Mouse (Mus musculus): ENCODE results near the gene Uvrag. TPM values are rescaled to one million over a fixed set of nuclear protein-coding genes. Genes with fewer than 3 reads are reported as not detected.
"Not testable (repeated sequence)": the region's sequence is repeated elsewhere in the genome, so short reads cannot be mapped to it uniquely, and the experiment has no call there.

Uvrag gene
- total RNA-seq, 2 experiments from 2014 or later: 28.2 to 28.3 TPM

- intact Hi-C loops (cut with DNase I): loop anchor here (2.0 kb wide), 1 partner anchor 235 kb away; no protein-coding TSS in a partner anchor
- DNase-seq: peak; percentile 43 to 57
Observed at GRCm38 (mm10) chr7:99073734-99074372, 67.1 kb downstream of the Uvrag start.

- intact Hi-C loops (cut with DNase I): no loop called here
- DNase-seq: peak; percentile 24 to 33
Observed at GRCm38 (mm10) chr7:99067710-99068109, 73.2 kb downstream of the Uvrag start.

- no peak for DNase-seq
- intact Hi-C loops (cut with DNase I): no loop called here
Observed at GRCm38 (mm10) chr7:99065920-99066319, 75.0 kb downstream of the Uvrag start.

- intact Hi-C loops (cut with DNase I): no loop called here
- DNase-seq: no peak
Observed at GRCm38 (mm10) chr7:99065391-99065831, 75.5 kb downstream of the Uvrag start.

GRCm38 (mm10) chr7:99064795-99065194, 76.1 kb downstream of the Uvrag start:
- intact Hi-C loops (cut with DNase I): no loop called here
- no peak for DNase-seq

- intact Hi-C loops (cut with DNase I); DNase-seq: not testable (repeated sequence)
Observed at GRCm38 (mm10) chr7:99062263-99062662, 78.7 kb downstream of the Uvrag start.

- no peak for DNase-seq
- intact Hi-C loops (cut with DNase I): no loop called here
Observed at GRCm38 (mm10) chr7:99061056-99061680, 79.8 kb downstream of the Uvrag start.

GRCm38 (mm10) chr7:99060476-99060875, 80.5 kb downstream of the Uvrag start:
- no peak for DNase-seq
- intact Hi-C loops (cut with DNase I): no loop called here

- intact Hi-C loops (cut with DNase I): no loop called here
- DNase-seq: no peak
Observed at GRCm38 (mm10) chr7:99059934-99060333, 81.0 kb downstream of the Uvrag start.

- intact Hi-C loops (cut with DNase I): no loop called here
Observed at GRCm38 (mm10) chr7:99057053-99057630, 83.8 kb downstream of the Uvrag start.

GRCm38 (mm10) chr7:99053626-99054025, 87.3 kb downstream of the Uvrag start:
- no peak for DNase-seq
- intact Hi-C loops (cut with DNase I): no loop called here

More at GRCm38 (mm10) chr7:99057053-99057630, 83.8 kb downstream of the Uvrag start:
- no peak for DNase-seq

GRCm38 (mm10) chr7:99052471-99053241, 88.3 kb downstream of the Uvrag start:
- intact Hi-C loops (cut with DNase I): no loop called here
- no peak for DNase-seq

GRCm38 (mm10) chr7:99050882-99051281, 90.1 kb downstream of the Uvrag start:
- no peak for DNase-seq

GRCm38 (mm10) chr7:99049897-99050296, 91.0 kb downstream of the Uvrag start:
- DNase-seq: no peak
- intact Hi-C loops (cut with DNase I): no loop called here

More at GRCm38 (mm10) chr7:99050882-99051281, 90.1 kb downstream of the Uvrag start:
- intact Hi-C loops (cut with DNase I): no loop called here

- intact Hi-C loops (cut with DNase I): no loop called here
- DNase-seq: no peak
Observed at GRCm38 (mm10) chr7:99046545-99047206, 94.3 kb downstream of the Uvrag start.

GRCm38 (mm10) chr7:99045525-99045924, 95.4 kb downstream of the Uvrag start:
- DNase-seq: no peak
- intact Hi-C loops (cut with DNase I): no loop called here

- no peak for DNase-seq
- intact Hi-C loops (cut with DNase I): no loop called here
Observed at GRCm38 (mm10) chr7:99043923-99044322, 97.0 kb downstream of the Uvrag start.

GRCm38 (mm10) chr7:99043322-99043721, 97.6 kb downstream of the Uvrag start:
- intact Hi-C loops (cut with DNase I): no loop called here
- no peak for DNase-seq

- DNase-seq: no peak
- intact Hi-C loops (cut with DNase I): no loop called here
Observed at GRCm38 (mm10) chr7:99041818-99042217, 99.1 kb downstream of the Uvrag start.

GRCm38 (mm10) chr7:99039912-99040311, 101.0 kb downstream of the Uvrag start:
- intact Hi-C loops (cut with DNase I): no loop called here
- no peak for DNase-seq

Measured in heart, postnatal 14 days (tissue).